Mouse (Mus musculus) spleen, adult 12 weeks (tissue): ENCODE data around the gene Synpr.
"Not testable (repeated sequence)": the region's sequence is repeated elsewhere in the genome, so short reads cannot be mapped to it uniquely, and the experiment has no call there.

Experiments
- DNase-seq: peaks from one replicate; pipeline ENCODE4 v3.0.0; 2022; ENCODE audit warnings: low spot score

Synpr gene

GRCm38 (mm10) chr14:13284091-13284844 lies at the start of gene Synpr:
Gene Synpr (plus strand): TSS chr14:13284780.
- DNase-seq, result no peak

GRCm38 (mm10) chr14:13236929-13237328 lies 47.7 kb upstream of the Synpr start:
- DNase-seq, result no peak

GRCm38 (mm10) chr14:13247431-13247830 lies 37.1 kb upstream of the Synpr start:
- no peak for DNase-seq

GRCm38 (mm10) chr14:13249361-13249760 lies 35.2 kb upstream of the Synpr start:
- no peak for DNase-seq

- DNase-seq, result no peak
These were observed 32.0 kb upstream of the Synpr start for GRCm38 (mm10) chr14:13252594-13252993.

- DNase-seq, result not testable (repeated sequence)
These were observed 29.8 kb upstream of the Synpr start for GRCm38 (mm10) chr14:13254741-13255140.

GRCm38 (mm10) chr14:13262406-13262805 lies 22.2 kb upstream of the Synpr start:
- no peak for DNase-seq

- no peak for DNase-seq
These were observed 18.2 kb upstream of the Synpr start for GRCm38 (mm10) chr14:13266331-13266730.

GRCm38 (mm10) chr14:13267181-13267580 lies 17.4 kb upstream of the Synpr start:
- no peak for DNase-seq

- no peak for DNase-seq
These were observed 1.4 kb upstream of the Synpr start for GRCm38 (mm10) chr14:13283211-13283610.

GRCm38 (mm10) chr14:13284845-13285198 lies 242 bp downstream of the Synpr start:
- DNase-seq, result no peak

- DNase-seq, result no peak
These were observed 956 bp downstream of the Synpr start for GRCm38 (mm10) chr14:13285341-13286130.

- no peak for DNase-seq
These were observed 9.6 kb downstream of the Synpr start for GRCm38 (mm10) chr14:13294200-13294599.

- no peak for DNase-seq
These were observed 29.7 kb downstream of the Synpr start for GRCm38 (mm10) chr14:13314323-13314722.

- no peak for DNase-seq
These were observed 43.9 kb downstream of the Synpr start for GRCm38 (mm10) chr14:13328461-13328860.

GRCm38 (mm10) chr14:13332497-13333306 lies 48.1 kb downstream of the Synpr start:
- no peak for DNase-seq

- DNase-seq, result no peak
These were observed 48.8 kb downstream of the Synpr start for GRCm38 (mm10) chr14:13333372-13333771.

GRCm38 (mm10) chr14:13336162-13336561 lies 51.6 kb downstream of the Synpr start:
- no peak for DNase-seq

- DNase-seq, result no peak
These were observed 56.1 kb downstream of the Synpr start for GRCm38 (mm10) chr14:13340688-13341087.

- no peak for DNase-seq
These were observed 59.7 kb downstream of the Synpr start for GRCm38 (mm10) chr14:13344240-13344639.

- no peak for DNase-seq
These were observed 64.7 kb downstream of the Synpr start for GRCm38 (mm10) chr14:13349170-13349865.

- no peak for DNase-seq
These were observed 69.6 kb downstream of the Synpr start for GRCm38 (mm10) chr14:13354154-13354553.
